Mouse (Mus musculus) erythroblast, adult 5-6 weeks (primary cell): Measurements from ENCODE around the gene Gse1. TPM values are rescaled to one million over a fixed set of nuclear protein-coding genes. Genes with fewer than 3 reads are reported as not detected.

Source experiments
- ATAC-seq: replicated peaks from 2 replicates; pipeline ENCODE4 v1.8.0; 2016; ENCODE audit warnings: moderate number of reproducible peaks, mild to moderate bottlenecking, moderate TSS enrichment, inconsistent platforms; ENCODE audit not compliant: poor library complexity, low FRiP score, severe bottlenecking
- total RNA-seq, 2 experiments: library from RNA; stranded (forward) in 1 of 2; stranded (reverse) in 1 of 2; fragments of 150-400 nt in 1 of 2; fragments of 200-764, 138-1000 nt in 1 of 2; gene quantifications; 2 replicates each; pipeline versions ENCODE4 v1.2.3 to v1.2.4; 2015 to 2017; ENCODE audit warnings: low replicate concordance in 2 of 2

Gene Gse1
- total RNA-seq, 2 experiments from 2014 or later, result 30.0 to 38.3 TPM

DNA sequence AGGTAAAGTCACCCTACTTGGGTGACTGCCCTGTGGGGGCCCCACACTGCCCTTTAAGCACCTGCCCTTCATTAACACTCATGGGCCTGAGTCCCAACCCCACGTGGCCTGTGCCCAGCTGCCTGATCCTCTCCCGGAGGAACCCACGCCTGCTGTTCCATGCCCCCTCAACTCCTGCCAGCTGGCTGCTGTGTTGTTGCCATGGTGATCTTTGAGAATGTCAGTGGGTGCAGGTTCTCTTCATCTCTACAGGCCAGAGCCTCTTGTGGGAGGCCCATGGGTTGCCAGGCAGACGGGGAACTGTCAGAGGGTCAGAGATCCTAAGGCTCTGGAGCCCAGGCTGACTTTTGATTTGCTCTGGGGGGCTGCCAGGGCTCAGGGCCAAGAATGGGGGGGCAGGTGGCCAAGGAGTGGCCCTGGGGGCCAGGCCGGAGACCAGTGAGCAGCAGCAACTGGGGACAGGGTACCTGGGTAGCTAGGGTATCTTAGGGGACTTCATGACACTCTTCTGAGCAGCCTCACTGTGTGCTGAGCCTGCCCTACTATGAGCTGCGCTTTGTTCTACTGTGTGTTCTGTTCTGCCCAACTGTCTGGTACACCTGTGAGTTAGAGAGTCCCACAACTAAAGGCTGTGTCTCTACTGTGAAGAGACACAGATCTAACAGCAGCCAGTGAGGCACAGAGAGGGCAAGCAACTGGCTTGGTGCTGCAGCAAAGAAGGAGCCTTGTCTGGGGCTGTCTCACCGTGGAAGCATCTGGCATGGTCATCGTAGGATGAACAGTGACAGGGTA, 64.3 kb downstream of the Gse1 start:
- peak; percentile 8 for ATAC-seq

DNA sequence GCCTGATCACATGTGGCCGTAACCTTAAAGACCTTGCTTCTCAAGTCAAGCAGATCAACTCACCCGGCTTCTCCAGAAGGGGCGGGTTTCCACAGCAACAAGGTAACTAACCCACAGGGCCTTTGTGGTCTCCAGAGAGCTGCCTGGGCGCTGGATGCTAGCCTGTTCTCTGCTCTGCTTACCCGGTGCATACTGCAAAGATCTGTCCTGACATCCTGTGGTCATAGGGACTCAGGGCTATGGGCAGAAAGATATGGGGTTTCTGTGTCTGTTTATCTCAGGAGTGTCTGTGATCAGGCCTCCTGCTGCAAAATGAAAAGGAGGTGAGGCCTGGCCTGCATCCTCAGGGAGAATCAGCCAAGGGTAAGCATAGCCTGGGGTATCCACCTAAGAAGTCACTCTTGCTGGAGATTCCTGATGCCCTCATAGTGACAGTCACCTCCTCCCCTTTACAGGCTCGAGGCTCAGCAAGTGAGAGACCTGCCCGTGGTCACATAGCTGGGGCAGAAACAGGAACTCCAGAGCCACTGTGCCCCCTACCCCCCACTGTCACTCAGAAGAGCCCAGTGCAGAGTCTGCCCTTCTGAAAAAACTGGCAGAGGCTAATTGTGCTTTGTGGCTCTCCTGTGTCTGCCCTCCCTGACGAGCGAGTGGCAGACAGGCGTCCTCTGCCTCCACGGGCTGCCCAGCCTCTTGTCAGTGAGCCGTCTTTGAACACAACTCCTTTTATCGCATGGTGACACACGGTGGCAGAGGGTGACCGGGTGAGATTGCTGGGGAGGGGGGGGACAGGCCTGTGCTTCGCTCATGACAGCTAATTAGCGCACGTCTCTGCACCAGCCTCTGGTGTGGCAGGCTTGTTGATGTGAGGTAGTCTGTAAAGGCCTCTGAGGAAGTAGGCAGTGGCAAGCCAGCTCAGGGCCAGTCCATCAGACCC, 65.4 kb downstream of the Gse1 start:
- peak; percentile 69 for ATAC-seq

DNA sequence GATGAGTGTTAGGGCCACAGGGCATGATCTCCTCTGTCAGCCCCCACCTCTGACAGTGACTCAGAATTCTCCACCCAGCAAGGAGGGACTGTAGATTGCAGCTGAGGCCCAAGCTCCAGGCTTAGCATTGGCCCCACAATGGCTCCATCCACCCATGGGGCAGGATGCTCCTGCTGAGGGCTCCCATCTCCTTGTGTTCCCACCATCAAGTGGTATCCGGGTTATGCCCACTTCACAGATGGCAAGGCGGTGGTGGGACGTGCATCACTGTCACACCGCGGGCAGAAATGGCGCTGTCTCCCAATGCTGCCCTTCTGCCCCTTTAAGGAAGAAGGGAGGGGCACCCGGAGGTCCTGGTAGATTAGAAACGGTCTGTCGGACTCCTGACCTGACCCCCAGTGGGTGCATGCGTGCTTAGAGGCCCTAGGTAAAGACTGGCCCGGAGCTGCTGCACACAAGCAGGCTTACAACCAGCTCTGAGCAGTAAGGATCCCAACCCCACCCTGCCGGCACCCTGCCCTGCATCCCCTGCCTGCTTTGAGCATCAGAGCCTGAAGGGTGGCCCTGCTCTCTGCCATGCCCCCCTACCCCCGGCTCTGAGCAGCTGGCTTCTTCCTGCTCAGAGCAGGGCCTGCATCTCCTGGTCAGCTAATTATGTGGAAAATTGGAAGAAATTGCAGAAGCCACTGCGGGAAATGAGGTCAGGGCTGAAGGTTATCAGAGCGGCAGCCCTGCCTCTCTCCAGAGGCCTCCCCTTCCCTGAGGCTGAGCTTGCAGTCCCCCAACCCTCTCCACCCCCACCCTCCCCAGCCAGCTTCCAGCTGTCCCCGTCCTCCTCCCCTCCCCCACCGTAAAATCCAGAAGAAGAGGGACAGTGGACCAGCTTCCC, 67.0 kb downstream of the Gse1 start:
- peak; percentile 31 for ATAC-seq

DNA sequence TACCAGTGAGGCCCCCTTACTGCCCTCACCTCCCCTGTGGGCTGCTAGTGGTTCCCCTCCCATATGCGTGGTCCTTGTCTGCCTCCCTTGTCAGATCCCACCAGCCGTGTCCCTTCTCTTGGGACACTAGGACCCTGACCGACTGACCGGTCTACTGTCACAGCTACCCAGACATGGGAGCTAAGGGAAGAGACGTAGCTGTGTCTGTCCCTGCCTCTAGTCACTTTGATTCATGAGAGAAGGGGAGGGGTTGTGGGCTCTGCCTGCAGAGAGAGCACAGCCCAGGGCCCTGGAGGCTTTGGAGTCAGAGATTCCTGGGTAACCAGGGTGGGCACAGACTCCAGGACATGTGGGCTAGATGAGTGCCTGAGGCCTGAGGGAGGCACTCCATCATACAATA, 68.7 kb downstream of the Gse1 start:
- no peak for ATAC-seq

DNA sequence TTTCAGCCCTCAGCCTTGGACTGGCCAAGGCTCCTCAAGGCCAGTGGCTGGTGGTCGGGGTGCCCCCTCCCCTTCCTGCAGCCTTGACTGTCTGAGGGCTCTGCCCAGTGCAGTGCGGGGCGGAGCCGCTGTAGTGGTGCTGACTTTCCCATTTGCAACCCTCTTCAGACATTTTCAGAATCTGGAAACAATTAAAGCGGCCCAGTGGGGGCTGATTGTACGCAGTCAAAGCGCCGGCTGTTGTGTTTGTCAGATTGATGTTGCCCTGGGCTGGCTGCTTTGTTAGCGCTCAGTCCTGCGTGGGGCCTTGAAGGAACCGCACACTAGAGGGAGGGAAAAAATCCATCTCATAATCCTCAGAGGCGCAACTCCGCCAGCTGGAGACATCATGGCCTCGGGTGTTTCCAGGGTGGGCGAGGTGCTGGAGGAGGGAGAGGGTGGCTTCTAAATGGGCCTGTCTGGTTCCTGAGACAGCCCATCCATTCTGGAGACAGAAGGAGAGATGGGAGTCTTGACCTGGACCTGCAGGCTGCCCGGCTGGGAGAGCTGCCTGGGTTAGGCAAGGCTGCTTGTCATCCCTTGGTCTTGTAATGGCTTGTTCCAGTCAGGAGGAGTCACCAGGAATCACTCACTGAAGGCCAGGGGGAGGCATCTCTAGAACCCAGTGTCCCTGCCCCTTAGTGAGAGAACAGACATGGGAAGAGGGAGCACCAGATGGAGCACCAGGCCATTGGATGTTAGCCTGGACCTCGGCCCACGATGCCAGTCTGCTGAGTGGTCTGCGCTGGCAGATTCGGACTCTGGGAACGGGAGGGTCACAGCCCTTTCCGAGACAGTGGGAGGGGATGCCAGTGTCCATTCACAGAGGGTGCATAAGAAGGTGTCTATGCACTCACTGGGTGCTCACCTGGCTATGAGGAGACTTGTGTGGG, 70.6 kb downstream of the Gse1 start:
- ATAC-seq, result no peak

DNA sequence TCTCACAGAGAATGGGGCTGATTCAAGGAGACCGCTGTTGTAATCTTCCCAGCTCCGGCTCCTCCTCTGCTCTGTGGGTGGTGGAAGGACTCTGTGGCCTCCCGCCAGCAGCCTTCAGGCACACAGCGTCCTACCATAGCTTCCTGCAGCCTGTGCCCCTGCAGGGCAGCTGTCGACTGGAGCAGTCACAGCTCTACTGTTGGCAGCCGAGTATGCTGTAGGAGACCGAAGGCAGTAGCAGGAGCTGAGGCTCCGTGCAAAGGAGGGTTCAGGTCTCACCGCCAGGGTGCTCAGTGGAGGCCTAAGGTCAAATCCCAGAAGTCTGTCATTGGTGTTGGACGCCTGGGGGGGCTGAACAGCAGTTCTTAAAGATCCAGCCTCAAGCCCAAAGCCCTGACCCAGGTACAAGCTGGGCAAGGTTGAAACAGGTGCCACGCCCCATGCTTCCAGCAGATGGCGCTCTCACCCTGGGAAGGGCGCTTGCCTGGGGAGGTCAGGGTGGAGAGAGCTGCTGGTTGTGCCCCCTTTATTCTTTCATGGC, 72.4 kb downstream of the Gse1 start:
- peak; percentile 82 for ATAC-seq

DNA sequence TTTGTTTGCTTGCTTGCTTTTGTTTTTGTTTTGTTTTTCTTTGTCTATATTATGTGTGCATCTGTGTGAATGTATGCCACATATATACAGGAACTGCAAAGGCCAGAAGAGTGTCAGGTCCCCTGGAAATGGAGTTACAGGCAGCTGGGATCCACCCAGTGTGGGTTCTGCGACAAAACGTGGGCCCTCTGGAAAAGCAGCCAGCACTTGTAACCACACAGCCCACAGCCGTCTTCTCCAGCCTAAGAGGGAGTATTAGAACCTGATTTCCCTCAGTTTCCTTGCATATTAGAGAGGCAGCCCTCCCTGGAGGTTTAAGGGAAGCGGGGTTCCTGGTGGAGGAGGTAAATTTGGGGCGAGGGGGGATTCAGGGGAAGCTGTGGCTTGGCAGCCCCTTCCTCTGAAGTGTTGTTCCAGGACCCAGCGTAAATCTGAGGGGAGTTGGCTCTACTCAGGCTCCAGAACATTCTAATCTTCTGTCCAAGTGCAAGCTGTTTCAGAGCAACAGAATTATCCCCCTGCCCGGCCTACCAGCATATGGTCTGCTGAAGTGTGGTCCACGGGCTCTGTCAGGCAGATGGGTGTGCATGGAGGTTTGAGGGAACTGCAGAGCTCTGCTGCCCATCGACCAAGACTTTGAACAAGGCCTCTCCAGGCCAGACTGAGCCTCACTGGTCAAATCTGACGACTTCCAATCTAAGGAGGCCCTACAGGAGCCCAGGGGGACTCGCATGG, 74.9 kb downstream of the Gse1 start:
- ATAC-seq, result no peak

DNA sequence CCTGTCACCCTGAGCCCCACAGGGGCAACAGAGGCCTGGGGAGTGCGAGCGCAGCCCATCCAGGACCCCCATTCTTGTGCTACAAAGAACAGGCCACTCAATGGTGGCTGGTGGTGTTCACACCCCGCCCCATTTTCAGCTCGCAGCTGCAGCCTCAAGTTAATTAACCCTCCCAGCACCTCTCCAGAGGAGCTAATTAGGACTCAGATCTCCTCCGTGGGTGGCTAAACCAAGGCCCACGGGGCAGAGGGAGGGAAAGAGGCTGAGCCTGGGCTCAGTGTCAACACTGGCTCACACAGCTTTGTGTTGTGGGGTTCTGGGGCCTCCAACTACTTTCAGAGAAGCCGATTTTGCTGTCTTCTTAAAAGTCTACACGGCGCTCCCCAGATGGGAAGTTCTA, 75.8 kb downstream of the Gse1 start:
- no peak for ATAC-seq

DNA sequence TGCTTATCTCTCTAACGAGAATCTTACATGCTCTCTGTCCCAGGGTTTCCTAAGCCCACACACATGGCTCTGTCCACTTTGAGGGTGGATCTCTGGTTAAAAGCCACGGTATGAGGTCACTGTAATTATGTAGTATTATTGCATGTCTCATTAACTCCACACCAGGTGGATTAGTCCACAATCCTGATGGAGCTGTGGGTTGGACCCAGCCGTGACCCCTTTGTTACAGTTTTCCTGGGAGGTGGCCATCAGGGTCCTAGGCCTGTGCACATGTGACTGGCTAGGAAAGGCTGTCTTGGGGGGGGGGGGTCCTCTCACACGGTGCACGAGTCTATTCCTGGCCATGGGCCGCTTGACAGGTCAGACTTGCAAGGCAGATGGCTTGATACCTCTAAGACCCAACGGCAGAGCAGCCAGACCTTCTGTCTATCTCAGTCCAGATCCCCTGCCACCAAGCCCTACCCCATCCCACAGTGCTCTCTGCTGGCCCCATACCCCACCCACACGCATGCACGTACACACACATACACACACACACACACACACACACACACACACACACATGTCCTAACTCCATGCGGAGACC, 77.6 kb downstream of the Gse1 start:
- ATAC-seq, result no peak

DNA sequence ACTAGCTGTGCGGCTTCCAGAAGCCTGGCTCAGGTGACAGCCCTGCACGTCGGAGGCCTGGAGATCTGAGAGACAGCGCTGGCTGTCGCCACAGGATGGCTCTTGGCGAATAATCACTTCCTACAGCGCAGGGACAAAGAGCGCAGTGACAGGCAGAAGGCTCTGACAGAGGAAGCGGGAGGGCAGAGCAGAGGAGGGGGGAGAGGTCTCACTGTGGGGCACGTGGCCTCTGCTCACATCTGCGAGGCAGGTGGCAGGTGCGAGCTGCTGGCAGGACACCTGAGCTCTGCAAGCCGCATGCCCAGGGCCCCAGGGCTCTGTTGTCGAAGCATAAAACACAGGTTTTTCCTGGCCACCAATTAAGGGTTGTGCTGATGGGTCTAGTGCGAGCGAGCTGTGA, 78.8 kb downstream of the Gse1 start:
- ATAC-seq, result no peak

DNA sequence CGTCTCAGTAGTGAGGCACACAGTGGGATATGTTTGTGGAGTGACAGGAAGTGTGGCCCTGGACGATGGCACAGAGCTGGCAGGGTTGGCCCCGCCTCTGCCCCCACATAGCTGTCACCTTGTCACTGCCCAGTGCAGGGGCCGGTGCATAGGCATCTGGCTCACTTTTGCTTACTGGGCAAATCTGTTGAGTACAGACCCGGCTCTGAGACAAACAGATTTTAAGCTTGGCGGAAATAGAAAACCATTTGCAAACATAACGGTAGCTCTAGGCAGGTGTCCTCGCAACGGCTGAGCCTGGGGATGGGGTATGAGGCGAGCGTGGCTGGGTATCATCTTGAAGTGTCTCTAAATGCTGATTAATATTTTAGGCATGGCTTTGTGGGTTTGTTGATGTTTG, 79.3 kb downstream of the Gse1 start:
- no peak for ATAC-seq

DNA sequence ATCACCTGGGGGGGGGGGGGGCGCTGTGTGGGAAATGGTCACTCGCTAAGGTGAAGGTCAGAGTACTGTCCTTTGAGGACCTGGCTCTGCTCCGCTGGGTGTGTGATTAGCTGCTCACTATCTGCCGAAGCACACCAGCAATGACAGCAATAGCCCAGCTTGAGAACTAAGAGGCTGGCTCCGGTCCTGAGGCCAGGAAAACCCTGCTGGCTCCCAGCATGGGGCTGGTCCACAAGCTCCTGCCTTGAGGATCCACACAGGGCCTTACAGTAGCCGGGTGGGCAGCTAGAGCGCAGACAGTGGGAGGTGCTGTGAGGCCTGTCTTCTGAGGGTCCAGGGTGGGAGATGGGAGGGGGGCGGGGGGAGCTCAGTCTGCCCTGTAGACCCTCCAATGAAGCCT, 79.9 kb downstream of the Gse1 start:
- ATAC-seq, result no peak

DNA sequence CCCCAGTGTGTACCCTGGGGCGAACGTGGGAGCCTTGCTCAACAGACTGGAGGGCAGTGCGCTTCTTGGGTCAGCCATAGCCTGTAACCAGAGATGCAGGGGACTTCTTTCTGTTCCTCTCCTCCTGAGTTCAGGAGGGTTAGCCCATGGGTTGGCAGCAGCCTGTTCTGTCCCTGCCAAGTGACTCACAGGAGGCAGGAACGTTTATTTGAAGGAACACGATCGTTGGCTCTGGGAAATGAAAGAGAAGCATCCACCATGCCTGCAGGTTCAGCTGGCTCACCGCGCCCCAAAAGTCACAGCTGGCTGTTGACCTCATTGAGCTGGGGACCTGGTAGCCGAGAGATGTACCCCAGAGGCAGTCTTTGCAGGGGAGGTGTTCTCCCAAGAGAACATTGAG, 80.3 kb downstream of the Gse1 start:
- no peak for ATAC-seq

DNA sequence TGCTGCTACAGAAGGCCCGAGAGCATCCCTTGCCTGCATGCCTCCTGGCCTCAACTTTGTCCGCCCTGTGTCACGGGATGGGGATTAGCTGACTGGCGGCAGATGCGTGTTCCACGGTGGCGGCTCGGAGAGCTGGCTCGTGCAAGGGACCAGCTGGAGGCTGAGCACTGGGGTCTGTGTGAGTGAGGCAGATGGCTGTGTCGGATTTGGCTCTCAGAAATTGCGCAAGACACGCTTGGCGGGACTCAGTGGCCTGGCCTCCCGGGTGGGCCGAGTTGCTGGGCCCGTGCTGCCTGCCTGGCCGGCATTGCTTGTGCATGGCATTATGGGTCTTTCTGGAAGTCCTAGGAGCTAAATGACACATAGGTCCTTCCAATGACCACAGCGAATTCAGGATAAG, 81.1 kb downstream of the Gse1 start:
- ATAC-seq, result no peak

DNA sequence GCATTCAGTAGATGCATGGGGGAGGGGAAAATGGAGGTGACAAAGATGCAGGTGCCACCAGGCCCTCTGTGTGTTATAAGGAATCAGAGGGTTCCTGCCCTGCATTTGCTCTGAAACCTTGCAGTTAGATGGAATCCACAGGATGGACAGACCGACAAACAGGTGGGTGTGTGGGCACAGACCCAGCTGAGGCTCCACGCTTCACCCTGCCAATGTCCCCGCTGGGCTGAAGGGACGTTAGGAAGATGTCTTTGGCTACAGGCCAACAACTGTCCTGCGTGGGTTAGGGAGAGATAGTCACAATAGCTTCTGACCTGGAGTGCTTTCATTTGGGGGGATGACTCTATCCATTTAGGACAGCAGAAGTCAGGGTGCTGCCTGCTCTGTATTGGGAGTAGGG, 81.8 kb downstream of the Gse1 start:
- ATAC-seq, result no peak

DNA sequence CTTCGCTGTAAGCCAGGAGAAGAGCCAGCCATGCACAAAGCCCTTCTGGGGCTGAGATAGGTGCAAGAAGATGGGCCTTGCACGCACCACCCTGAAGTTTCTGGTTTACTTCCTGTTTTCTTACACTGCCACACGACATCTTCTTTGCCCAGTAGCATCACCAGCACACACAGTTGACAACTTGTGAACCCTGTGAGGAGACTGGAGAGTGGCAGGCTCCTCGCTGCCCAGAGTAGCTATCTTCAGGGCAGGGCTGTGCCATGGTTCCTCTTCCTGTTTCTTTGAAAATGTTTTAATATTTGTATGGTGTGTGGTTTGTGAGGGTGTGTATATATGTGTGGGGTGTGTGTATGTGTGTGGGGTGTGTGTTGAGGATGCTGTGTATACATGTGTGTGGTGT, 84.2 kb downstream of the Gse1 start:
- ATAC-seq, result no peak

DNA sequence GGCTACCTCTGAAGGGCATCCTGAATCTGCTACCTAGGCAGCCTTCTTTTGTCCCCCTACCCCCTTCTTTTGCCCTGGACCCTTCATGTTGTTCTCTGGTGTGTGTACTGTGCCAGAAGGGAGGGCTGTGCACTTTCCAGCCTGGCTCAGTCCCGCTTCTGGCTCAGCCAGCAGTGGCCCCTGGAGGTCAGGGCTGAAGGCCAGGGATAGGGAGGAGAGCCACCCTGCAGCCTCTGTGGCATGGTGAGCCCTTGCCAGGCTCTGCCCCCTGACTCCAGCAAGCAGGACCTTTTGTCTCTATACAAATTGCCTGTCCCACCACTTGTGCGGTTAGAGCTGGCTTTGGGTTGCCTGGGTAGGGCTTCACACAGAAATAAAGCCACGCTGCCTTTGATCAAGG, 85.4 kb downstream of the Gse1 start:
- no peak for ATAC-seq

DNA sequence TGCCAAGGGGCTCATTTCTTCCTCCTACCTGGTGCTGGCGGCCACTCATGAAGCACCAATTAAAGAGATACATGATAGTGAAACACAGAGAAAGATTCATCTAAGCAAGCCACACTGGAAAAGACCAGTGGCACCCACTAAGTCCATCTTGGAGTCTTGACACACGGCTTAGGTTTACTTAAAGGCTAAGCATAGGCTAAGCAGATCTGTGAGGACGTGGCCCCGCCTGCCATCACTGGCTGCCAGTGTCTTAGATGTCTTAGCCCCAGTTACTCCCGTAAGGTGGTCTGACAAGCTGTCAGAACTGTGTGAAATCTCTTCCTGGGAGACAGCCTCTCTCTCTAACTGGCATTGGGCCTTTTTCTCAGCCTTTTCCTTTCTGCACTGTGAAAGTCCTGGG, 86.7 kb downstream of the Gse1 start:
- ATAC-seq, result no peak
